Mouse (Mus musculus) T-helper 17 cell (primary cell): ENCODE measurements around the gene Peli3.
"Not testable (repeated sequence)": the region's sequence is repeated elsewhere in the genome, so short reads cannot be mapped to it uniquely, and the experiment has no call there.

ENCODE experiments used
- in situ Hi-C, 2 experiments: fragments of 300-600 bp; cut with MboI, MseI; formaldehyde crosslinking; loops; 1 replicate in 1 of 2; 2 replicates in 1 of 2; pipeline ENCODE4 v1.15.1; 2025; ENCODE audit warnings: high pct_unique_total_duplicates in 2 of 2

Peli3 gene

GRCm38 (mm10) chr19:4942551-4943252 lies at the start of gene Peli3:
Gene Peli3 (minus strand): TSS chr19:4943127.
- in situ Hi-C loops: no loop called here

GRCm38 (mm10) chr19:4992371-4992770 lies 49.4 kb upstream of the Peli3 start:
- in situ Hi-C loops: no loop called here

GRCm38 (mm10) chr19:4990716-4991115 lies 47.8 kb upstream of the Peli3 start:
- in situ Hi-C loops: no loop called here

GRCm38 (mm10) chr19:4990256-4990625 lies 47.3 kb upstream of the Peli3 start, which contains the start of gene Npas4:
Gene Npas4 (minus strand): TSS chr19:4990316.
- in situ Hi-C loops: no loop called here

- in situ Hi-C loops: no loop called here
Observed at GRCm38 (mm10) chr19:4989434-4990255, 46.7 kb upstream of the Peli3 start.

- in situ Hi-C loops: no loop called here
Observed at GRCm38 (mm10) chr19:4989013-4989412, 46.1 kb upstream of the Peli3 start.

GRCm38 (mm10) chr19:4981767-4982166 lies 38.8 kb upstream of the Peli3 start:
- in situ Hi-C loops: no loop called here

GRCm38 (mm10) chr19:4968236-4968635 lies 25.3 kb upstream of the Peli3 start:
- in situ Hi-C loops: no loop called here

GRCm38 (mm10) chr19:4961928-4962601 lies 19.1 kb upstream of the Peli3 start, which contains the start of gene Mrpl11:
Gene Mrpl11 (plus strand): TSS chr19:4962147.
- in situ Hi-C loops: loop anchor here in 1 of 2 experiments (5.0 kb wide), 1 partner anchor 340 kb away; no protein-coding TSS in a partner anchor

GRCm38 (mm10) chr19:4948641-4949040 lies 5.7 kb upstream of the Peli3 start:
- in situ Hi-C loops: not testable (repeated sequence)

GRCm38 (mm10) chr19:4945540-4945939 lies 2.6 kb upstream of the Peli3 start:
- in situ Hi-C loops: no loop called here

GRCm38 (mm10) chr19:4943253-4943588 lies 294 bp upstream of the Peli3 start:
- in situ Hi-C loops: no loop called here

GRCm38 (mm10) chr19:4937444-4938310 lies 5.2 kb downstream of the Peli3 start:
- in situ Hi-C loops: no loop called here

GRCm38 (mm10) chr19:4936896-4937295 lies 6.0 kb downstream of the Peli3 start:
- in situ Hi-C loops: no loop called here

- in situ Hi-C loops: no loop called here
Observed at GRCm38 (mm10) chr19:4928781-4929180, 14.1 kb downstream of the Peli3 start.

GRCm38 (mm10) chr19:4927904-4928531 lies 14.9 kb downstream of the Peli3 start, which contains the start of gene Dpp3:
Gene Dpp3 (minus strand): TSS chr19:4928287.
- in situ Hi-C loops: no loop called here

- in situ Hi-C loops: no loop called here
Observed at GRCm38 (mm10) chr19:4925121-4925860, 17.6 kb downstream of the Peli3 start.

- in situ Hi-C loops: no loop called here
Observed at GRCm38 (mm10) chr19:4919652-4920051, 23.3 kb downstream of the Peli3 start.

- in situ Hi-C loops: no loop called here
Observed at GRCm38 (mm10) chr19:4916827-4917226, 26.1 kb downstream of the Peli3 start.
